Mouse (Mus musculus) megakaryocyte, adult 5-6 weeks (primary cell): Measurements from ENCODE around the gene Slc9a2. TPM values are rescaled to one million over a fixed set of nuclear protein-coding genes. Genes with fewer than 3 reads are reported as not detected.
"Not testable (repeated sequence)": the region's sequence is repeated elsewhere in the genome, so short reads cannot be mapped to it uniquely, and the experiment has no call there.

ENCODE experiments used
- ATAC-seq: 2 replicates; pipeline ENCODE4 v1.8.0; 2016; ENCODE audit warnings: mild to moderate bottlenecking, inconsistent platforms; ENCODE audit not compliant: poor library complexity, severe bottlenecking
- total RNA-seq, 2 experiments: library from RNA; stranded (forward) in 1 of 2; stranded (reverse) in 1 of 2; fragments of 153-499, 151-499 nt in 1 of 2; fragments of 221-1000, 200-1000 nt in 1 of 2; gene quantifications; 2 replicates each; pipeline versions ENCODE4 v1.2.3 to v1.2.4; 2015 to 2017

Gene Slc9a2
- total RNA-seq (2015) (0.04 TPM in 1 of 2 replicates, not detected in the other), total RNA-seq (2017) (0.20 TPM in 1 of 2 replicates, not detected in the other)

DNA sequence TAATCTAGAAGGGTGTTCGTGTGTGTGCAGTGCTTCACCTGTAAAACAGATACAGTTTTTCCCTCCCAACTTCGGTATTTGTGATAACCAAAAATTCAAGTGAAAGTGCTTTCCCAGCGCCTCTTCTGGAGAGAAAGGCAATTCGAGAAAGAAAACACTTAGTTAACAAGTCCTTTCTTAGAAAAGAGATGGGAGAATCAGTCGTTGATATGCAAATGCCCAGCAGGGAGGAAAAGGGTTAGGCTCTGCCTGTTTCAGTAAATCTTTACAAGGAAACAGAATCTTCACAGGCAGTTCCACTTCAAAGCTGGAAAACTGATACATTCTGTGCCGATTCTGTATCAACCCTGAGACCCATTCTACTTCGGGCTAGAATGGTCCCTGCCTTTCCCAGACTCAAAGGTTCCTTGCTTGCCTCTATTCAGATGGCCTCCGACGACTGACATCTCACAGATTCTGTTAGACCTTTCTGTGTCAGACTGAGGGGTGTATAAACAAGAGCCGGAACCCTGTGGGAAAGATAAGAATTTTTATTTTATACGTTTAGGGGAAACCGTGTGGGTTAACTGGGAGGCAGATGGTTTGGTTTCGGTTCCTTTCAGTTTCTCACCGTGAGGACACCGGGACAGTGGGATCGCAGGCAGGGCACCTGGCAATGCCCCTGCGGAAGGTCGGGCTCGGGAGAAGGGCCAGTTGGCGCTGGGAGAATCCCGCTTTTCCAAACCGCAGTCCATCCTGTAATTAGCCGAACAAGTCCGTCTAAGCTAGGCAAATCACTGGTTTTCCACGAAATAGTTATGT is at the start of gene Slc9a2:
Gene Slc9a2 (plus strand): TSS at position 508 of the 801 bp plus-strand sequence.
- ATAC-seq, result peak; percentile 36

GRCm38 (mm10) chr1:40632407-40633062 is 47.8 kb upstream of the Slc9a2 start:
- ATAC-seq, result no peak

DNA sequence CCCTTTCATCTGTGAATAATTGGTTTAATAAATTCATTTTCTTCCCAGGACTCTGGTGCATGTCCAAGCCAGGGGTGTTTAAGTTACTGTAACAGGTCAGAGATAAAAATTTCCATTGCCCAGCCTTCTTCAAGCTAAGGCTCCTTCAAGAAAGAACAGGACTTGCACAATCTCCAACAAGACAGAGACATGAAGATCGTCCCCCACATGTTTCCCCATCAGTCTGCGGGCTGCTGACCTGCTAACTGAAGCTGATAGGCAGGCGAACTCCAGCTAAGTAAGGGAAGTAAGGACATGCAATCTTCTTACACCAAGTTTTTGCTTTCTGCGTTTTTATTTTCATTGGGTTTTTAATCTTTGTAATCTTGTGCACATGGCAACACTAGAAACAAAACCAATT is 45.8 kb upstream of the Slc9a2 start:
- peak; percentile 85 for ATAC-seq

DNA sequence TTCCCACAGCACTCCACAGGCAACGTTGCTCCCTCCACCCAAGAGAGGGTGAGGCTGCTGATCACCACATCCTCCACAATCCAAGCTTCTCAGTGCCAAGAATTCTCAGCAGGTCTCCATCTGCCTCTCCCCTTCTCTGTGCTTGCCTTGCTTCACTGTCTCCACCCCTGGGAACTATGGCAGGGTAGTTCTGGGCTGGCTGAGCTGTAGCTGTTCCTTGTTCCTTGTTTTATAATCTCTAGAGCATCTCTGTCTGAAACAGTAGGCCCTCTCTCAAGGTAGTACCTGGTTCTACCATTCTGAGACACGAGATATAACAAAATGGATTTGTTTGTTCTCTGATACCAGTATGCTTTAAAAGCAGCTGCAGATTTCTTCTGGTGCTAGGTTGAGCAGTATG is 32.1 kb upstream of the Slc9a2 start:
- ATAC-seq, result no peak

DNA sequence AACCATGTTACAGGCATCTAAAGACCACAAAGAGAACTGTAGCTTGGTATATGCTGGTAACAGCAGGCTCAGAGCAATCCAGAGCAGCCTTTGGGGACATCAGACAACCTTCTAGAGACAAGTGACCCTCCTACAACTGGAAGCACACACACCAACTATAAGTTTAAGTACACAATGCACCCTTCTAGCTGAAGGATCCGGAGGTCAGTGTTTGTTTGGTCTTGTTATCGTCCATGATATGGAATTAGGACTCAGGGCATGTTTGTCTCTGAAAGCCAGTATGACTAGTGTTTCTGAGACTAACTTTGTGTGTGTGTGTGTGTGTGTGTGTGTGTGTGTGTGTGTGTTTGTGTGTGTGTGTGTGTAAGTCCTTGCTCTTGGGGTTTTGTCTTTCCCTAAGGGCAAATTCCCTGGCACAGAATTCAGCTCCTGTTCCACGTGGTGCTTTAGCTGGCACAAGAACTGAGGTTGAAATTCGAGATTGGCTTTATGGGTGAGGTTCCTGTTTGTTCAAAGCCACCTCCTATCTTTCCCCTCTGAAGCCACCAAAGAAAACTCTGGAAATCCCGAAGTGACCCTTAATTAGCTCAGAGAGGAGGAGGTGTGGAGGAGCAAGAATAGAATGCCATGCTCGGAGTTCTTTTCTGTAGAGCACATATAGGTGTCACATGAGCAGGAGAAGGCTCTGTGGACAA is 29.4 kb upstream of the Slc9a2 start:
- ATAC-seq, result no peak

DNA sequence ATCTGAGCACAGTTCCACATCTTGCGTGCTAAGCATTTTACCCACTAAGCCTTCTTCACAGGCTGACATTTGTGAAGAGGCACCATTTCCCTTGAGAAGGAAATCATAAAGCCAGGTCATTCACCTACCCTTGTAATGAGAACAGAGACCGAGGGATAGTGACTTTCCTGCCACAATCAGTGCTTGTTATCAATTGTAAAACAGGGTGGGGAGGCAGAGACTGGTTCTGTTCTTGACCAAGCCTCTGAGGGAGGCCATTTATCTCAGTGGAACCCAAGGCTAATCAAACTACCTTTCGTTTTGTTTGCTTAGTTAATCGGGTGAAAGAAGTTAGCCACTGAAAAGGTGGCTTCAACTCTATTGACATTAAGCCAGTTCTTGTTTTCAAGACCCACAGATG is 23.3 kb upstream of the Slc9a2 start:
- ATAC-seq, result no peak

- peak; percentile 67 for ATAC-seq
These were observed 22.3 kb upstream of the Slc9a2 start for GRCm38 (mm10) chr1:40657978-40658496.

DNA sequence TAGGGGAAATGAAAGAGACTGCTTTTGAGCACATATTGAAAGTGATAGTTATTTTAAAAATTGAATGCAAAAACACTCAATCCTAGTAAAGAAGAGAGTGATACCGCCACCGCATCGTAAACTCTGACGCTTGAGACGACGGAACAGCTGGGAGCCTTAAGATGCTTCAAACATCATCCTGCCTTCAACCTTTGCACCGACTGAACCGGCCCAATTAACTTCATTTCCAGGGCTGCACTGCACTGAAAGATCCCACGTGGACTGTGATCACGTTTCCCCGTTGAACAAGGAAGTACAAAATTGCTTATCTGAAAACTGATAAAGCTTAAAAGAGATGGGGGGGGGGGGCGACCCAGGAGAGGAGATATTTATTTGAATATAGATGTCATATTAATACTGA is 21.4 kb upstream of the Slc9a2 start:
- no peak for ATAC-seq

- ATAC-seq, result no peak
These were observed 20.9 kb upstream of the Slc9a2 start for GRCm38 (mm10) chr1:40659496-40659895.

- ATAC-seq, result no peak
These were observed 19.5 kb upstream of the Slc9a2 start for GRCm38 (mm10) chr1:40660838-40661237.

DNA sequence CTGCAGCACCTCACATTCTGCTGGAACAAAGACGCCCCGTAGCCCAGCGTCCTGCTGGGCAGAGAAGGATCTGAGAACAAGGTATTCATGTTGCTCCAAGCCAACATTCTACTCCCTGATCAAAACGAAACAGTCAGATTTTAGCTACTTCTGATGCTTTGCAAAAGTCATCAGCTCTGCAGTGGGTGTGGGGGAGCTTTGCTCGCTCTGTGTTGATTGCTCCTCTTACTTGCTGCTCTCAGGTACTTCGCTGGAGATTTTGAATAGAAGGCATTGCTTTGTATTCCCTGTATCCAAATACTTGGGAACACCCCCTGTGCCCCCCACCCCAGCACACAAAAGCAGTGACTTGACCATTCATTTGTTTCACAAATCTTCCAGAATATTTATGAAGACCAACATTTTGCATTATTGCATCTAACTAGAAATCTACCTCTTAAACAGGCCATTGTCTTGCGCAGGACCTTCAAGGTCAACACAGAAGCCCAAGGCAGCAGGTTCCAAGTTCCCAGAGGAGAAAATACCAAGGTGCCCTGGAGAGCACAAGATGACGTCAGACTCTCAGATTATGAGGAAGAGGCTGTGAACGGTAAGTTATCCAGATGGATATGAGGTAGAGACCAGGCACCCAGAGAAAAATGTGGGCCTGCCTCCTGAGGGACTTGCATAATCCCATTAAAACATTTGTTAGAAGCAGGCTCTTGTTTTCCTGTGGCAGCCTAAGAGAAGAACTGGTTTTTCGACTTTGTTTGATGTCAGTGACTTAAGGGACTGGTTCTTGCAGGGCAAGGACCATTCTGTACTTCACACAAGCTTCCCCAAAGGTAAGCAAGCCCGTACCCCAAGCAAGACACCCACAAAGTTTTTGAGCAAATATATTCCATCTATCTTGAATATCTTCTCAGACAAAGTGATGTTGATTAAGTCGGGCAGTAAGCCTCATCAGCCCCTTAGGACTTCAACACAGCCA is 14.7 kb upstream of the Slc9a2 start:
- no peak for ATAC-seq

- ATAC-seq, result not testable (repeated sequence)
These were observed 12.9 kb upstream of the Slc9a2 start for GRCm38 (mm10) chr1:40667442-40667841.

DNA sequence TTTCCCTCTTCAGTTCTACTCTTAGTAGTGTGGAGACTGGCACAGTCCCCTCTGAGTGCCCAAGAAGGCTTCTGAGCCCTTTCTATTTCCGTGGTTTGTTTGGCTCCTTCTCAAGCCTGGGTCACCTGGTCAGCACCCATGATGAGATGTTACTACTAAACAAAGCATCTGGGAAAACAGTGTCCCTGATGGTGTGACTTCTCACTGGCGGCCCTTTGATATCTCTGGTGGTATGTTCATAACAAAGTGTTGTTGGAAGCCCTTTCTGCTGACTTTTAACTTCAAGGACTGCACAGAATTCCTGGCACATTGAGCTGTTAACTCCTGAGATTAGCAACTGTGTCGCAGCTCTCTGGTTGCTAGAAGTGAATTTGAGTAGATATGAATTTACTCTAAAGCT is 10.3 kb upstream of the Slc9a2 start:
- ATAC-seq, result no peak

GRCm38 (mm10) chr1:40671490-40671889 is 8.9 kb upstream of the Slc9a2 start:
- no peak for ATAC-seq

DNA sequence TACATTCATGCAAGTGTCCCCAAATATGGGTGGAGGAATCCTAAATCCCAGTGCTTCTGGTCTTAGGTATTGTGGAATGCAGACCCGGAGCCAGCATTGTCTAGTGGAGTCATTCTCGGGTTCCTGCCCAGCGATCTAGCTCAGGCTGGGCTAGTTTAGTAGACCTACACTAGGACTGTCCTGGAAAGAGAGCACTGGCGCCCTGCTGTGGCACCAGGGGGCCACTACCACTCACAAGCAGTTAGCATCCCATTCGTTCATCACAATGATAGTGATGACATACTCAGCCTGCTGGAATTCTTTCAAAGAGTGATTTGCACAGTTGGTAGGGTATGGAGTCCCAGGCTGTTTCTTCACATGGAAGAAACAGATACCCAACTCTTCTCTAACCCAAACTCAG is 3.1 kb upstream of the Slc9a2 start:
- ATAC-seq, result no peak

DNA sequence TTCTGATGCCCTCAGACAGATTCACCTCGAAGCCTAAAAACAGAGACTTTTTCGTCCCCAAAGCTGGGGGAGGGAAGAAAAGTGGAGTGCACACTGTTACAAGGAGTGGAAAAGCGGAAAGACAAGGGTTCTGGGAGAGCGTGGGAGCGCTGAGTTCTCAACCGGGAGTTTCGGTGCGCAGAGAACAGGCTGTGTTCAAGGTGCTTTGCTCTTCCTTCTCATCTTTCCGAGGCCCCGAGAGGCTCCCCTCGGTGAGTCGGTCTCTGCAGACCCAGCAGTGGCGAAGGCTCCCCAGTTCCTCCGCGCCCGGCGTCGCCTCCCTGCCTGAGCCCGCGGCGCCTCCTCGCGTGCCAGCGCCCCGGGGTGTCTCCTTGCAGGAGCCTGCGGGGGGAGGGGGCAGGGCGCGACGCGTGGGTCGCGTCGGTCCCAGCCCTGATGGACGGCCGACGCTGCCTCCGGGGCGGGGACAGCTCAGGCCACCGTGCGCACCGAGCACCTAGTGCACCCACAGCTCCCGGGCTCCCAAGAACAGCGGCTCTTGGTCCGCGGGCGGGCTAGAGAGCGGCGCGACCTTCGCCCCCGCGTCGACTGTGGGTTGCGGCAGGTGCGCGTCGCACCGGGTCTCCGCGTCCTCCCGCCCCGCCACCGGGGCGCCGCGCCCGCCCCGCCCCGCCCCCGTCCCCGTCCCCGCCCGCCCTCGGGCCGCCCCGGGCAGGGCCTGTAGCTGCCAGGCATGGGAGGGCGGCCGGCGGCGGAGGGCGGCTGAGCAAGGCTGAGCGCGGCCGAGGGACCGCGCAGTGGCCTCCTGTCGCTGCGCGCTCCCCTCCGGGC is 709 bp downstream of the Slc9a2 start:
- ATAC-seq, result peak; percentile 51

GRCm38 (mm10) chr1:40681699-40682510 is 1.5 kb downstream of the Slc9a2 start:
- no peak for ATAC-seq

GRCm38 (mm10) chr1:40694296-40694695 is 13.9 kb downstream of the Slc9a2 start:
- ATAC-seq, result no peak

- no peak for ATAC-seq
These were observed 16.1 kb downstream of the Slc9a2 start for GRCm38 (mm10) chr1:40696436-40696835.
